Mouse (Mus musculus) adrenal gland, postnatal 4 days (tissue): Measurements from ENCODE around the gene Zc3h12a. TPM values are rescaled to one million over a fixed set of nuclear protein-coding genes. Genes with fewer than 3 reads are reported as not detected.

Source experiments
- DNase-seq, 2 experiments: peaks; one replicate each; pipeline ENCODE4 v3.0.0; 2021 to 2022; ENCODE audit warnings: low spot score in 2 of 2, mixed read lengths in 2 of 2
- total RNA-seq, 2 experiments: library from RNA; stranded (reverse); gene quantifications; 2 replicates each; pipeline ENCODE4 v1.2.3; 2021

Zc3h12a gene
- total RNA-seq, 2 experiments from 2014 or later, result 7.1 to 8.8 TPM

DNA sequence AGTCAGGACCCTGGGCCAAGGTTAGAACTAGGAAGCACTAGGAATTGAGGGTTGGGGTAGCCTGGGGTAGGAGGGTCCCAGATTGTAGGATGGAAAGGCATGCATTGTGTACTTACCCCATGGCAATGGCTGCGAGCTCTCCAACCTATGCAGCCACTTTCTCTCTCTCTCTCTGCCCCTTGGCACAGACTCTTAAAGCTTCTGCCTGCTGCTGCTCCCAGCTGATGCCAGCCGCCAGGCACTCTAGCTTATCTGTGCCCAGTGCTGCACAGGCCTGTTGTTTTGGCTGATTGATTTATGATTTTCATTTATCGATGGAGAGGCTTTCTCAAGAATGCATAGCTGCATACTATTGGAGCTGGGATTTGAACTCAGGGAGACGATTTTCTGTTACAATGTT, 20.3 kb upstream of the Zc3h12a start:
- no peak for DNase-seq

DNA sequence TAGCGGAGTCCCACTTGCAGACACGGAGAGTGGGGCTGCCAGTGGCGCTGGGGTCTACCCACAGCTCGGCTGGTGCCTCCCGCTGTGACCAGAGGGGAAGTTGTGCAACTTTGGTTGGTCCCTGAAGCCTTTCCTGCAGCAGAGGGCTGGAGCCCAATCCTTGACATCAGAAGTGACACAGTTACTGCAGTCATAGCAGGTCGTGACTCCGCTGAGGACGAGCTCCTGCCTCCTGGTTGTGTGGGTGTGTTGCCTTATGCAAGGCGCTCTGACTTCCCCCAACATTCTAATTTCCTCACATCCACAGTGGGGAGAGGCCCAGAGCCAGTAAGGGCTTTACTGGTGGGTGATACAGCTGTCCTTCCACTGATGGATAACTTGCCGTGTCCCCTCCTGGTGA, 17.6 kb upstream of the Zc3h12a start:
- DNase-seq, result no peak

- DNase-seq, result no peak
Measured at GRCm38 (mm10) chr4:125144627-125145026, 17.0 kb upstream of the Zc3h12a start.

DNA sequence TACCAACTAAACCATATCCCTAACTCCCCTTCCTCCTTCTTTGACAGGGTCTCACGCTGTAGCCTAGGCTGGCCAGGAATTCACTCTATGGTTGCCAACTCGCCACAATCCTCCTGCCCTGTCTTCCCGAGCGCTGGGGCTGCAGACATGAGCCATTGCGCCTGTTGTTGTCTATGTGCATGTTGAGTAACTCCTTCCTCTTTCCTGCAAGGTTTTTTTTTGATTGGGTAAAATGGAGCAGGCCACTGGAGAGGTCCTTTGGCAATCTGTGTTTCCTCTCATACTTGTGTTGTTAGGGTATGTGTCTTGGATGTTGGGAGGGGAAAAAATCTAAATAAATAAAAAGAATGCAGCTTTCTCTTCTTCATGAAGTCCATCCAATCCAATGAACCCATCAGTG, 16.6 kb upstream of the Zc3h12a start:
- DNase-seq, result no peak

DNA sequence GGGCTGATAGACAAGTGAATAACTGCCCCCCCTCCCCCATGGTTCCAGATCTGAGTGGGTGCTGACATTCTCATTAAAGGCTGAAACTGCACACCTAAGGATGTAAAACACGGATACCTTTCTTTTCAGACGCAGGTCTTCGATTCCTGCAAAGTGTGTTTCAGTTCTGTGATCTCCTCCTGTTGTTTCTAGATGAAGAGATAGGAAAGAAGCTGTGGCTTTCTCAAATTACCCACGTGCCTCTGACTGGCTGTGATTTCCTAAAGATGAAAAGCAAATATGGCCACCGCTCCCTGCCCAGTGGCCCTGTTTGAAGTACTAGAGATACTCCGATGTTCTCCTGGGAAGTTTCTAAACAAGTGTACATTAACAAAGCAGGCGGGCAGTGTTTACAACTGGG, 10.7 kb upstream of the Zc3h12a start:
- DNase-seq, result no peak

GRCm38 (mm10) chr4:125136303-125136888, 8.8 kb upstream of the Zc3h12a start:
- DNase-seq, result no peak

GRCm38 (mm10) chr4:125135076-125135855, 7.6 kb upstream of the Zc3h12a start:
- DNase-seq, result no peak

DNA sequence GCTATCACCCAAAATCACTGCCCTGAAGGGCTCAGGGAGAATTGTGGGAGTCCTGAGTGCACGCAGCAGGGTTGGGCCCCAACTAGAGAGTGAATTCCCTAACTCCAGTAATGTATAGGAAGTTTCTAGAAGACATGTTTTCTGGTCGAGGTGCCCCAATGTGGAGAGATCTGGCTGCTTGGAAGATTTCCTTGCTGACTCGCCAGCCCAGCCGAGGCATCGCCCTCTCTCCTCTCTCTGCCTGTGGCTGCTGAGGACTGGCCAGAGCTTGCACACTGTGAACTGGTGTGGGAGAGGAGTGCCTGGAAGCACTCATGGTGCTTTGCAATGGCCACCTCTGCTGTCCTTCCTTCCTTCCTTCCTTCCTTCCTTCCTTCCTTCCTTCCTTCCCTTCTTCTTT, 7.0 kb upstream of the Zc3h12a start:
- no peak for DNase-seq

DNA sequence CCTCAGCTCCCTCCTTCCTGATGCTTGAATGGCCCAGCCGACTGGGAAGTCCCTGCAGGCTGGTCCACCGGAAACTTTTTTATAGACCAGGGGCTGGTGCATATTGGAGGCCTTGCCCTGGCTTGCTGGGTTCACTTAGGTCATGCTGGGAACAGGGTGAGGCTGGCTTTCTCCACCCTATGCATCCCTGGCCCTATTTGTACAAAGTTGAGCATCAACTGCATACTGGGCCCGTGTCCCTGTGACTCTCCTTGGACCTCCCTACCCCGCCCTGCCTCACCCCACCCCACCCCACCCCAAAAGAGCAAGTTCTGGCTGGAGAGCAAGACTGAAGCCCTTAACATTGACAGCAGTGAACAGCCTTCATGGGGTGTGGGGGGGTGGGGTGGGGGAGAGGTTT, 6.6 kb upstream of the Zc3h12a start:
- no peak for DNase-seq

DNA sequence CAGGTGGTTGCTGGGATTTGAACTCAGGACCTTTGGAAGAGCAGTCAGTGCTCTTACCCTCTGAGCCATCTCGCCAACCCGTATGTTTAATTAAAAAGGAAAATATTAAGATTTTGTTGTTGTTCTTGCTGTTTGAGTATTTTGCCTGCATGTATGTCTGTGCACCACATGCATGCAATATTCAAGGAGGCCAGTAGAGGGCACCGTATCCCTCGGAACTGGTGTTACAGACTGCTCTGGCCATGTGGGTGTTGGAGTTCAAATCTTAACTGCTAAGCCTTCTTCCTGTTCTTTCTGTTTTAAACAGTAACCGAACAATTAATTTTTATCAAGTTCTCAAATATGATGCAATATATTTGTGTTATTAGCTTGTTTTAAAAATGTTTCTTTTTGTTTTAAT, 4.8 kb upstream of the Zc3h12a start:
- DNase-seq, result no peak

- no peak for DNase-seq
Measured at GRCm38 (mm10) chr4:125131493-125131892, 3.9 kb upstream of the Zc3h12a start.

DNA sequence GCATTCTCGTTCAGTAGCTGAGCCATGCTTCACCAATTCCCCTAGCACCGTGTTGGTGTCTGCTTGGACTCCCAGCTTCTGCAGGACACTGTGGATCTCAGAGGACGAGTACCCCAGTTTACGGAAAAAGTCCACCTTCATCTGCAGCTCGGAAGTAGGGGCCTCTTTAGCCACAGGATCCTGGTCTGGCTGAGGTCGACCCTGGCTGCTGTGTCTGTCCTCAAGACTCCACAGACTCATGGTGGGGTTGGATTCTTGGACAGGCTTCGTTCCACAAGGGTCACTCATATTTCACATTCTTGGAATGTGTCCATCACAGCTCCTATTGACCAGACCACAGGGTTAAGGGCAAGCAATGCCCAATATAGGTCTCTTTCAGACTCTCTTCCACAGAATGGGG, 879 bp downstream of the Zc3h12a start:
- DNase-seq, result no peak

GRCm38 (mm10) chr4:125126186-125126585, 1.5 kb downstream of the Zc3h12a start:
- no peak for DNase-seq

- DNase-seq, result no peak
Measured at GRCm38 (mm10) chr4:125125361-125125921, 2.2 kb downstream of the Zc3h12a start.

DNA sequence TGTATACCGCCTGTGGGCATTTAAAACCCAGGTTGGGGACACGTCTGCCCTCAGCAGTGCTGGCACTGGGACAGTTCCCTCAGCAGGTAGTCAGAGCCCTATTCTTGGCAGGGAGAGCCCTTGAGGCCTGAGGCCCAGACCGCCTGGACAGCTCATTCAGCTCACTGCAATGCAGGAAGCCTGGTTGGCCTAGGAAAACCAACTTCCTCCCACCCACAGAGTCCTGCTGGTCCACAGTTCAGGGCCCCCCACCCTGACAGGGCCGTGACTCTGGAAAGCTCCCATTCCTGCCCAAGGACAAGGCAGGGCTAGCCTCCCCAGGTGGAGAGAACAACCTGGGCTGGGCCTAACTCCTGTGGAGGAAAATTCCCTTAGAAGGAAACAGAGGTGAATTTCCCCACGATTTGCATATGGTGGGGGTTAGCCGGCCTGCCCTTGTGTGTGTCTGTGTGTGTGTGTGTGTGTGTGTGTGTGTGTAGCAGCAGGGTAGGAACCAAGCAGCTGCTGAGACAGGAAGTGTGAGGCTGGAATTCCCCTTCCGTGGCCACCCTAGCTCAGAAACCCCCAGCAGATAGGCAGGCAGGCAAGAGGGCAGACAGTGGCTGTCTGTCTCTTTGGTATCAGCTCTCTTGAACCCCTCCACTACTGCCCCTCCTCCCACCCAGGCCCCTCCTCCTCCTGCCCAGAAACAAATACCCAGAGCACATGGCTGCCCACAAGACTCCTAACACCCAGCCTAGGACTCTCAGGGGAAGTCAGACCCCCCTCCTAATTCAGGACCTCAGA, 3.0 kb downstream of the Zc3h12a start:
- DNase-seq, result no peak

GRCm38 (mm10) chr4:125123279-125123671, 4.4 kb downstream of the Zc3h12a start:
- DNase-seq, result no peak

DNA sequence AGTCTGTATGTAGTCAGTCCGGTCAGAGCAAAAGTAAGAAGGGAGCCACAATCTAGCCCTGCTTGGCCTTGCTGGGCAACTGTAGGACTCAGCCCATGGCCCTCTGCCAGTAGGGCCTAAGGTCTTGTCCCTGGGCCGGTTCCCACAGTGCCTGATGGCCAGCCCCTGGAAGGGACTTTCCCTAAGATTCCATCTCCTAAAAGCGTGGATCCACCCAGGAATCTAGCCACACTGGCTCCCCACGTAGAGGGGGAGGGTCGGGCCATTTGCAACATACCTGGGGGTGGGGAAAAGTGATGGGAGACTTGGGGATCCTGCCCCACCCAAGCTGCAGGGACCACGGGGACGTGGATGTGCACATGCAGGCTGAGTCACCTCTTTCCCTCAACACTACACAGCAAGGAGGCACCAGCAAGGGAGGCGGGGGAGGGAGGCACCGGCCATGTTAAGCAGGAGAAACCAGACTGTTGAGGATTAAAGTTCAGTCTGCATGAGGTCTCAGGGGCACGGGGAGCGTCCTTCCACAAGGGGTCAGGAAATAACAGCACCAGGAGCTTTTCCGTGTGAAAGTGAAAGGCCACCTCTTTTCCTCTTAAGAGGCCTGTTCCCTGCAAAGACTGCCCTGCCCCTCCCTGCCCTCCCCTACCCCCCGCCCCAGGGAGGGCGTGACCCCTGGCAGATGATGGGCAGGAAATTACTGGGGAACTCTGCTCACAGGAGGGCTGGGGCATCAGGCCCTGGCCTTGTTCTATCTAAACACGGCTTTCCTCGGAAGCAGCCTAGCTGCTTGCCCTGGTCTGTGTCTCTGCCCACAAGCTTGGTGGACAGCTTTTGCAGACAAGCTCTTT, 5.0 kb downstream of the Zc3h12a start:
- DNase-seq, result peak in 1 of 2 experiments; percentile 47

DNA sequence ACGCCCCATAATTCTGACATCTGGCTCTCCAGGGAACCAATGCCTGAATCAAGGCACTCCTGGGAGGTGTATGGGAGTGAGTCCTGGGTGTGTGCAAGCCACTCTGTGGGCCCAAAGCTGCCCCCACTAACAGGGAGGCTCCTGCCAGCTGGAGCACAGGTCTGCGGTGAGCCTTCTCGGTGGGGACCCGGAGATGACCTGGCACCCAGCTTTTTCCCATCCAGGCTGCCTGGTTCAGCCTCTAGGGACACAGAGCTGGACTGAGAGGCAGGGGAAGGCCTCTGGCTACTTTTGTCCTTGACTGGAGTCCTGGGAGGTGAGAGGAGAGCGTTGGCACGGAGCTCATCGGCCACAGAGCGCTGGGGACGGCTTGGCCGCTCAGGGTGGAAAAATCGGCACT, 7.9 kb downstream of the Zc3h12a start:
- DNase-seq, result no peak

DNA sequence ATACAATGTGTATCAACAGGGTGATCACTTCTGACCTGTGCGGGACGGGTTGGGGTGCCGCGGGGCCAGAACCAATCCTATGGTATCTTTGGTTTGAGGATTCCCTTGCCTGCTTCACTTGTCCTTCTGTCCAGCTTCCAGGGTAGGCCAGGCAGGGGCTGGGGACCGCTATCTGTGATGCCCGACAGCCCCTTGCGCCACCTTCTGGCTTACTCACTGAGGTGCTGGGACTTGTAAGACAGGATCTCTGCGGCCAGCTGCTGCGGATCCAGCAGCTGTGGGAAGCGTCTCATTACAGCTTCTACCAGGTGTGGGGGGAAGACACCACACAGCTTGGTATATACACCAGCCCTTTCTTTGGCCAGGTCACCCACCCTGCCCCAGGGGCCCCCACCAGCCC, 8.6 kb downstream of the Zc3h12a start:
- DNase-seq, result no peak

DNA sequence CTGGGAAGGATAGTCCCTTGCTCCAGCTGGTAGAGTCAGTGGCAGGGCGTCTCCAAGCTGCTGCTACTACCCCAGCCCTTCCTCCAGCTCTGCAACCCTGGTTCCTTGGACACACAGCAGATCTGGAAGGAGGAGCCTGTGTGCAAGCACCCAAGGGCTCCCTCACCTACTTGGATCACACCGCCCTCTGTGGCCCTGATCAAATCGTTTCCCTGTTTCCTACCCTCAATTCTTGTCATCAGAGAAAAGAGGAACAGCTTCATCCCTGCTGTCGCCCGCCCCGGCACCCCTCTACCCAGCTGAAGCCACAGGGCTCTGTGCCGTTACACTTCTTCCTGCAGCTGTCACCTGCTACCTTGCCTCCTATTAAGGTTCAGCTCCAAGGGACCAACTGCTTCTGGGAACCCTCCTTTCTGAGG, 9.7 kb downstream of the Zc3h12a start:
- DNase-seq, result no peak

DNA sequence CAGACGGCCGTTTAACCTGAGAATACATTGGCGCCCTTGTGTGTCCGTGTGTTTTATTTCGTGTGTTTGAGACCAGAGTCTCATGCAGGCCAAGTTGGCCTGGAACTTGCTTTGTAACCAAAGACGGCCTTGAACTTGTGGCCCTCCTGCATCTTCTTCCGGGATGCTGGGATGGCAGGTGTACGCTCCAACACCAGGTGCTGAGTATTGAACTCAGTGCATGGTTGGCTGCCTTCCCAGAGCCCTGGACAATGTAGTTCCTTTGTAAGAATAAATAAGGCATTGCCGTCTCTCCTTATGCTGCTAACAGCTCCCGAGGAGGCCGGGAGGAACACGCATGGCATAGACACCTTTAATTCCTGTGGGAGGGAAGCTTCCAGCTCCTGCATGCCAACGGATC, 10.7 kb downstream of the Zc3h12a start:
- DNase-seq, result no peak
